Mouse (Mus musculus): ENCODE measurements at regions not wholly inside any gene's neighbourhood (a gene's known extent, or its start where the extent isn't known, plus 50 kb on each side); places are given as distances from the start of the nearest gene placed in this dataset.

GRCm38 (mm10) chr13:39649457-39649856 lies 688.8 kb upstream of the Slc35b3 start:
- TF ChIP-seq POLR2A (IDR thresholded peaks at IDR 0.05; ENCODE audit: control insufficient read depth, low read depth, low read length) = no peak
- TF ChIP-seq CTCF (IDR thresholded peaks at IDR 0.05; ENCODE audit: control insufficient read depth, insufficient read depth, insufficient replicate concordance, low read depth, low read length) = no peak

All from testis, adult 2 months (tissue).